Mouse (Mus musculus) stomach, postnatal 0 days (tissue): ENCODE measurements at regions not wholly inside any gene's neighbourhood (a gene's known extent, or its start where the extent isn't known, plus 50 kb on each side); places are given as distances from the start of the nearest gene placed in this dataset.

ENCODE experiments used
- ATAC-seq: fragments of 200-750 bp; cut with Nextera tagmentation; 2 replicates; pipeline ENCODE4 v1.8.0; 2017; ENCODE audit not compliant: low FRiP score, low TSS enrichment
- DNase-seq: peaks from one replicate; pipeline ENCODE4 v3.0.0-alpha.2; 2016; ENCODE audit warnings: low spot score
- H3K27ac ChIP-seq: fragments of 300-500 bp; sonication (generic); replicated peaks from 2 replicates; pipeline ENCODE4 v1.5.1; 2014; ENCODE audit warnings: mild to moderate bottlenecking, control low read depth
- H3K27me3 ChIP-seq: fragments of 300-500 bp; sonication (generic); 2 replicates; pipeline ENCODE4 v1.6.1; 2014; ENCODE audit warnings: low read length; ENCODE audit not compliant: control insufficient read depth, insufficient read depth
- H3K36me3 ChIP-seq: fragments of 300-500 bp; sonication (generic); 2 replicates; pipeline ENCODE4 v1.6.1; 2014; ENCODE audit warnings: low read length, mixed read lengths; ENCODE audit not compliant: control insufficient read depth, insufficient read depth
- H3K4me1 ChIP-seq: fragments of 300-500 bp; sonication (generic); replicated peaks from 2 replicates; pipeline ENCODE4 v1.6.1; 2014; ENCODE audit warnings: antibody characterized with exemption; ENCODE audit not compliant: control insufficient read depth, insufficient read depth
- H3K4me2 ChIP-seq: fragments of 300-500 bp; sonication (generic); replicated peaks from 2 replicates; pipeline ENCODE4 v1.6.1; 2014; ENCODE audit warnings: low read depth, mild to moderate bottlenecking, control low read depth, moderate library complexity
- H3K4me3 ChIP-seq: fragments of 300-500 bp; sonication (generic); 2 replicates; pipeline ENCODE4 v1.5.1; 2014; ENCODE audit warnings: low read depth, low read length, control low read depth
- H3K9ac ChIP-seq: fragments of 300-500 bp; sonication (generic); 2 replicates; pipeline ENCODE4 v1.6.1; 2014; ENCODE audit warnings: mild to moderate bottlenecking, low read length, control low read depth, mixed read lengths
- H3K9me3 ChIP-seq: fragments of 300-500 bp; sonication (generic); 2 replicates; pipeline ENCODE4 v1.6.1; 2016; ENCODE audit warnings: low read length; ENCODE audit not compliant: control insufficient read depth
- CTCF ChIP-seq: IDR thresholded peaks from 2 replicates; pipeline ENCODE4 v1.5.1; 2016; ENCODE audit warnings: antibody characterized with exemption, low read depth, mild to moderate bottlenecking, moderate library complexity
- EP300 ChIP-seq: optimal IDR thresholded peaks from 2 replicates; pipeline ENCODE3; 2016; ENCODE audit warnings: antibody characterized with exemption
- WGBS: fragments of 180-500 bp; shearing (Covaris S2); extraction: QIAGEN DNeasy Blood & Tissue Kit; methylation state at CpG from one replicate; pipeline ENCODE4 v1.1.7; 2014; 5-methylcytosine and 5-hydroxymethylcytosine counted together

GRCm38 (mm10) chr6:147745690-147746089, 270.1 kb downstream of the Ccdc91 start:
- 76% methylated on average over 2 of the region's 2 CpGs for WGBS
- Histone ChIP-seq H3K27ac (no peak overlapping the region), H3K27me3 (no peaks in the 10 kb centered on the region), H3K36me3 (no peaks in the 10 kb centered on the region), H3K9me3 (no peaks in the 10 kb centered on the region), H3K9ac (no peak overlapping the region), H3K4me3 (no peak overlapping the region), H3K4me1 (no peaks in the 10 kb centered on the region), H3K4me2 (no peak overlapping the region)
- DNase-seq = no peak
- ATAC-seq = no peak
- TF ChIP-seq CTCF = no peak
- TF ChIP-seq EP300 = no peak

GRCm38 (mm10) chr6:147747945-147748344, 272.3 kb downstream of the Ccdc91 start:
- DNase-seq = no peak
- Histone ChIP-seq H3K9me3 (no peaks in the 10 kb centered on the region), H3K27me3 (no peaks in the 10 kb centered on the region), H3K36me3 (no peaks in the 10 kb centered on the region), H3K9ac (no peak overlapping the region), H3K4me1 (no peaks in the 10 kb centered on the region), H3K4me3 (no peak overlapping the region), H3K27ac (no peak overlapping the region), H3K4me2 (no peak overlapping the region)
- TF ChIP-seq CTCF (peak; percentile 48), EP300 (no peak)
- ATAC-seq = no peak

GRCm38 (mm10) chr6:147752301-147752700, 276.7 kb downstream of the Ccdc91 start:
- TF ChIP-seq CTCF (no peak), EP300 (no peak)
- H3K4me1 ChIP-seq = no peaks in the 10 kb centered on the region

GRCm38 (mm10) chr6:147753828-147754227, 278.2 kb downstream of the Ccdc91 start:
- H3K27ac ChIP-seq = no peak overlapping the region
- H3K36me3 ChIP-seq = no peaks in the 10 kb centered on the region
- TF ChIP-seq EP300 (no peak), CTCF (no peak)
- H3K4me2 ChIP-seq = no peak overlapping the region
- DNase-seq = no peak
- no peak overlapping the region for H3K9ac ChIP-seq
- WGBS = 45% methylated on average over 2 of the region's 2 CpGs
- H3K4me3 ChIP-seq = no peak overlapping the region
- H3K9me3 ChIP-seq = no peaks in the 10 kb centered on the region
- no peaks in the 10 kb centered on the region for H3K4me1 ChIP-seq
- no peak for ATAC-seq
- no peaks in the 10 kb centered on the region for H3K27me3 ChIP-seq

More at GRCm38 (mm10) chr6:147752301-147752700, 276.7 kb downstream of the Ccdc91 start:
- Histone ChIP-seq H3K9ac (no peak overlapping the region), H3K36me3 (no peaks in the 10 kb centered on the region), H3K27ac (no peak overlapping the region), H3K4me2 (no peak overlapping the region), H3K27me3 (no peaks in the 10 kb centered on the region), H3K9me3 (no peaks in the 10 kb centered on the region), H3K4me3 (no peak overlapping the region)
- 62% methylated on average over 2 of the region's 2 CpGs for WGBS
- DNase-seq (peak; percentile 30), ATAC-seq (peak; percentile 91)

GRCm38 (mm10) chr6:147755750-147756523, 280.3 kb downstream of the Ccdc91 start:
- Histone ChIP-seq H3K4me2 (no peak overlapping the region), H3K36me3 (no peaks in the 10 kb centered on the region), H3K9ac (no peak overlapping the region), H3K27ac (no peak overlapping the region), H3K4me3 (no peak overlapping the region), H3K9me3 (no peaks in the 10 kb centered on the region), H3K27me3 (no peaks in the 10 kb centered on the region), H3K4me1 (no peaks in the 10 kb centered on the region)
- ATAC-seq (no peak), DNase-seq (no peak)
- no peak for TF ChIP-seq CTCF
- no peak for TF ChIP-seq EP300
- WGBS = 80% methylated on average over 7 of the region's 7 CpGs

GRCm38 (mm10) chr6:147759485-147759884, 283.9 kb downstream of the Ccdc91 start:
- Histone ChIP-seq H3K4me3 (no peak overlapping the region), H3K9ac (no peak overlapping the region), H3K27ac (no peak overlapping the region), H3K9me3 (no peaks in the 10 kb centered on the region), H3K27me3 (no peaks in the 10 kb centered on the region), H3K4me1 (no peaks in the 10 kb centered on the region), H3K36me3 (no peaks in the 10 kb centered on the region), H3K4me2 (no peak overlapping the region)
- no peak for TF ChIP-seq EP300
- TF ChIP-seq CTCF = no peak
- DNase-seq (no peak), ATAC-seq (no peak)
- WGBS = 55% methylated on average over 7 of the region's 7 CpGs
